Mouse (Mus musculus): ENCODE measurements at regions not wholly inside any gene's neighbourhood (a gene's known extent, or its start where the extent isn't known, plus 50 kb on each side); places are given as distances from the start of the nearest gene placed in this dataset.

- ATAC-seq (replicated peaks; ENCODE audit: low FRiP score), result no peak
These were observed 58.6 kb upstream of the Gdf10 start for GRCm38 (mm10) chr14:33864796-33865195.

GRCm38 (mm10) chr14:33865746-33866145, 57.6 kb upstream of the Gdf10 start:
- no peak overlapping the region for H3K4me2 ChIP-seq (ENCODE audit: low read depth, low read length, severe bottlenecking)
- H3K9ac ChIP-seq (ENCODE audit: low read length), result no peak overlapping the region
- no peaks in the 10 kb centered on the region for H3K36me3 ChIP-seq (ENCODE audit: control insufficient read depth, insufficient read depth, low read length)
- no peak overlapping the region for H3K27ac ChIP-seq (ENCODE audit: low read depth, low read length)
- no peak for DNase-seq (ENCODE audit: low spot score)
- ATAC-seq (replicated peaks; ENCODE audit: low FRiP score), result no peak
- no peaks in the 10 kb centered on the region for H3K27me3 ChIP-seq (ENCODE audit: control insufficient read depth, insufficient read depth, low read length)
- H3K4me1 ChIP-seq (replicated peaks; ENCODE audit: control insufficient read depth, insufficient read depth, low read length), result no peaks in the 10 kb centered on the region
- WGBS, result 87% methylated on average over 2 of the region's 2 CpGs
- no peaks in the 10 kb centered on the region; the same call in 1 of the 2 replicates for H3K9me3 ChIP-seq (ENCODE audit: control insufficient read depth, low read length)
- no peak overlapping the region for H3K4me3 ChIP-seq (ENCODE audit: low read depth, low read length)

More at GRCm38 (mm10) chr14:33864796-33865195, 58.6 kb upstream of the Gdf10 start:
- WGBS, result 81% methylated on average over 1 of the region's 1 CpGs
- no peak overlapping the region for H3K4me3 ChIP-seq (ENCODE audit: low read depth, low read length)
- no peaks in the 10 kb centered on the region; the same call in 1 of the 2 replicates for H3K9me3 ChIP-seq (ENCODE audit: control insufficient read depth, low read length)
- no peaks in the 10 kb centered on the region for H3K36me3 ChIP-seq (ENCODE audit: control insufficient read depth, insufficient read depth, low read length)
- H3K27ac ChIP-seq (ENCODE audit: low read depth, low read length), result no peak overlapping the region
- no peaks in the 10 kb centered on the region for H3K27me3 ChIP-seq (ENCODE audit: control insufficient read depth, insufficient read depth, low read length)
- DNase-seq (ENCODE audit: low spot score), result no peak
- H3K4me1 ChIP-seq (replicated peaks; ENCODE audit: control insufficient read depth, insufficient read depth, low read length), result no peaks in the 10 kb centered on the region
- no peak overlapping the region for H3K4me2 ChIP-seq (ENCODE audit: low read depth, low read length, severe bottlenecking)
- H3K9ac ChIP-seq (ENCODE audit: low read length), result no peak overlapping the region

- Histone ChIP-seq H3K4me2 (ENCODE audit: low read depth, low read length, severe bottlenecking) (no peak overlapping the region), H3K27me3 (ENCODE audit: control insufficient read depth, insufficient read depth, low read length) (no peaks in the 10 kb centered on the region), H3K4me3 (ENCODE audit: low read depth, low read length) (no peak overlapping the region), H3K4me1 (replicated peaks; ENCODE audit: control insufficient read depth, insufficient read depth, low read length) (no peaks in the 10 kb centered on the region), H3K27ac (ENCODE audit: low read depth, low read length) (no peak overlapping the region), H3K9ac (ENCODE audit: low read length) (no peak overlapping the region), H3K36me3 (ENCODE audit: control insufficient read depth, insufficient read depth, low read length) (no peaks in the 10 kb centered on the region), H3K9me3 (ENCODE audit: control insufficient read depth, low read length) (no peaks in the 10 kb centered on the region; the same call in 1 of the 2 replicates)
- 90% methylated on average over 3 of the region's 3 CpGs for WGBS
- DNase-seq (ENCODE audit: low spot score), result no peak
- ATAC-seq (replicated peaks; ENCODE audit: low FRiP score), result no peak
These were observed 55.7 kb upstream of the Gdf10 start for GRCm38 (mm10) chr14:33867674-33868073.
